Mouse (Mus musculus) CD4-positive, CD25-positive, alpha-beta regulatory T cell, adult 9 weeks (primary cell): ENCODE measurements around the gene Clnk. TPM values are rescaled to one million over a fixed set of nuclear protein-coding genes. Genes with fewer than 3 reads are reported as not detected.

Source experiments
- polyA plus RNA-seq: library from polyadenylated mRNA; unstranded; fragments of 100-300 nt; shearing (Covaris generic); gene quantifications from one replicate; pipeline ENCODE4 v1.2.1, GENCODE M21; 2017

Clnk gene
- polyA plus RNA-seq: not detected

DNA sequence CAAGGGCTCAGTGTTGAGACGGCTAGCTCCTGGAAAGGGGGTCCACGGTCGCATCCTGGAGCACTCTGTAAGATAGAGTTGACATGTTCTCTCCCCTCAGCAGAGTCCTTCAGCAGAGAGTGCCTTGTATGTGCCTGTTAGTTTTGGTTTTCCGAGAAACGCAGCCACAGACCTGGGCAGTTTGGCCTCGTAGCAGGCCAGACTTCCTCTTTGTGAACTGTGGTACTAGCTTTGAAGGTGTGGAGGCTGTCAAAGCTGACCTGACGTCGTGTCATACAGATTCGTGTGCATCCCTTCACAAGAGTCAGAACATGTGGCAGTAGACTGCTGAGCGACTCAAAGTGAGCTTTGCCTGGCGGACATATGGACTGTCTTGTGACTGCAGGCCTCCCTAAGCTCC lies at the start of gene Clnk:
Gene Clnk (minus strand): TSS at position 191 of the 400 bp plus-strand sequence.

DNA sequence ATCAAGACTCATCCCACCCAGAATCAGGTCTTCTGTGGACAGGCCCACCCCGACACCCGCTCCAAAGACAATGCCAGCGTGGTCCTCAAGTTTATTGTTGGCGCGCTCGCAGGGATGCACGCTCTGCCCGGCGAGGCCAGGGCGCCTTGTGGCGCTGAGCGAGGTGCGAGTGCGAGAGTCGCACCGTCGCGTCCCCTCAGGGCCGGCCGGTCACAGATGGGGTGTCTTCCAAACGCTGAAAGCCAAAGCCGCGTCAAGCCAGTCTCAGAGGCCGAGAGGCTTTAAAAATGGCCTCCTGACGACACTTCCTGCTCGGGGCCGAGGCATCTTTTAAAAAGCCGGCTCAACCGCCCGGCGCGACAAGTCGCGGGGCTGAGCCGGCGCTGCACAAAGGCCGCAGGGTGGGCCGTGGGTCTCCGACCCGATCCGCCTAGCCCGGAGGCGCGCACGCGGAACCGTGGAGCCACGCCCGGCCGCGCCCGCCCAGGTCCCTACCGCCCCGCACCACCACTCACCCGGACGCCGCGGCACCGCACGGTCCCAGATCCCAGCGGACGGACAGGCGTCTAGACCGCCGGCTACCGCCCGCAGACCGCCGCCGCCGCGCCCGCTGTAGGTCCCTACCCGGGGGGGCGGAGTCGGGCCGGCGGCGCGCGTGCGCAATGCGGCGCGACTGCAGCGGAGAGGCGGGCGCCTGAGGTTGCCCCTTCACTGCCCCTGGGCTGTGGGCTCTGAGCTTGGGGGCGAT lies 192.3 kb downstream of the Clnk start, which contains the start of gene Zfp518b:
Gene Zfp518b (minus strand): TSS at position 663 of the 748 bp plus-strand sequence.

Other genes with a start within 250 kb of the Clnk start
- gene Zfp518b, start 192.0 kb downstream of the Clnk start, polyA plus RNA-seq: 0.52 TPM